Comparison of ENCODE assay signal across 21 mouse cellular contexts in genomic region chr3:65642959-65643358, GRCm38 (mm10).
"Had no signal": no experiment of that assay in that cellular context is flagged by ENCODE, and none has a peak within 500 bp of the region (broad histone marks: within the 10 kb centered on the region; RNA-seq: fewer than 3 reads in every experiment).

No protein-coding gene starts in this region.

- H3K27ac ChIP-seq: kidney, embryonic 15.5 days; limb, embryonic 12.5 days; limb, embryonic 15.5 days; liver, embryonic 14.5 days; macrophage; midbrain, embryonic 12.5 days; midbrain, embryonic 15.5 days; neural tube, embryonic 13.5 days; stomach, embryonic 15.5 days had no signal

- H3K4me1 ChIP-seq: midbrain, embryonic 12.5 days; midbrain, embryonic 15.5 days; neural tube, embryonic 13.5 days had no signal

- ATAC-seq: liver, postnatal 0 days; lung, postnatal 0 days; midbrain, embryonic 15.5 days had no signal

- DNase-seq: kidney, adult 8-10 months; kidney, postnatal 10 days; kidney, postnatal 36 days; left cerebral cortex, postnatal 4 days; liver, postnatal 0 days; lung, embryonic 14.5 days; retina, postnatal 1 day; right cerebral cortex, postnatal 25 days; spleen, adult 18-20 months; thymus, adult 18-20 months; thymus, postnatal 36 days had no signal

- H3K4me3 ChIP-seq: kidney, embryonic 15.5 days; limb, embryonic 12.5 days; limb, embryonic 15.5 days; midbrain, embryonic 12.5 days; midbrain, embryonic 15.5 days; neural tube, embryonic 13.5 days; stomach, embryonic 15.5 days had no signal
